Mouse (Mus musculus): ENCODE data around the gene Mroh2a.

Gene Mroh2a

GRCm38 (mm10) chr1:88258881-88259642 is 32.3 kb downstream of the Mroh2a start:
- DNase-seq (ENCODE audit: low spot score in 2 of 2): no peak

- DNase-seq (ENCODE audit: low spot score in 2 of 2): no peak
These were observed 32.8 kb downstream of the Mroh2a start for GRCm38 (mm10) chr1:88259643-88260024.

- DNase-seq (ENCODE audit: low spot score in 2 of 2): no peak
These were observed 33.3 kb downstream of the Mroh2a start for GRCm38 (mm10) chr1:88260114-88260513.

- peak in 1 of 2 experiments; percentile 27 for DNase-seq (ENCODE audit: low spot score in 2 of 2)
These were observed 34.0 kb downstream of the Mroh2a start for GRCm38 (mm10) chr1:88260604-88261377.

- DNase-seq (ENCODE audit: low spot score in 2 of 2): peak in 1 of 2 experiments; percentile 31
These were observed 34.9 kb downstream of the Mroh2a start for GRCm38 (mm10) chr1:88261706-88262105.

GRCm38 (mm10) chr1:88262255-88262654 is 35.5 kb downstream of the Mroh2a start:
- peak in 1 of 2 experiments; percentile 72 for DNase-seq (ENCODE audit: low spot score in 2 of 2)

GRCm38 (mm10) chr1:88262961-88263360 is 36.2 kb downstream of the Mroh2a start:
- peak in 1 of 2 experiments; percentile 39 for DNase-seq (ENCODE audit: low spot score in 2 of 2)

GRCm38 (mm10) chr1:88263778-88264177 is 37.0 kb downstream of the Mroh2a start:
- DNase-seq (ENCODE audit: low spot score in 2 of 2): peak in 1 of 2 experiments; percentile 27

GRCm38 (mm10) chr1:88264237-88264868 is 37.6 kb downstream of the Mroh2a start:
- DNase-seq (ENCODE audit: low spot score in 2 of 2): no peak

- peak in 1 of 2 experiments; percentile 56 for DNase-seq (ENCODE audit: low spot score in 2 of 2)
These were observed 38.1 kb downstream of the Mroh2a start for GRCm38 (mm10) chr1:88264869-88265240.

GRCm38 (mm10) chr1:88266123-88266522 is 39.3 kb downstream of the Mroh2a start:
- DNase-seq (ENCODE audit: low spot score in 2 of 2): no peak

GRCm38 (mm10) chr1:88267489-88267888 is 40.7 kb downstream of the Mroh2a start:
- DNase-seq (ENCODE audit: low spot score in 2 of 2): no peak

- DNase-seq (ENCODE audit: low spot score in 2 of 2): no peak
These were observed 41.3 kb downstream of the Mroh2a start for GRCm38 (mm10) chr1:88268070-88268469.

GRCm38 (mm10) chr1:88269539-88270309 is 42.9 kb downstream of the Mroh2a start:
- DNase-seq (ENCODE audit: low spot score in 2 of 2): no peak

GRCm38 (mm10) chr1:88272851-88273250 is 46.1 kb downstream of the Mroh2a start:
- no peak for DNase-seq (ENCODE audit: low spot score in 2 of 2)

- no peak for DNase-seq (ENCODE audit: low spot score in 2 of 2)
These were observed 46.5 kb downstream of the Mroh2a start for GRCm38 (mm10) chr1:88273326-88273725.

GRCm38 (mm10) chr1:88273832-88274231 is 47.0 kb downstream of the Mroh2a start:
- no peak for DNase-seq (ENCODE audit: low spot score in 2 of 2)

- peak in 1 of 2 experiments; percentile 35 for DNase-seq (ENCODE audit: low spot score in 2 of 2)
These were observed 47.7 kb downstream of the Mroh2a start for GRCm38 (mm10) chr1:88274371-88275077.

GRCm38 (mm10) chr1:88275078-88275680 is 48.4 kb downstream of the Mroh2a start:
- DNase-seq (ENCODE audit: low spot score in 2 of 2): no peak

GRCm38 (mm10) chr1:88275698-88276523 is 49.1 kb downstream of the Mroh2a start:
- peak in 1 of 2 experiments; percentile 49 for DNase-seq (ENCODE audit: low spot score in 2 of 2)

Data from right cerebral cortex, postnatal 10 days (tissue).